Mouse (Mus musculus): Measurements from ENCODE around the gene Pgs1.
A peak's percentile ranks its signal among the peaks of the same experiment; 100 is the strongest.

Pgs1 gene

GRCm38 (mm10) chr11:118043293-118043907 lies 57.3 kb downstream of the Pgs1 start:
- DNase-seq (ENCODE audit: low spot score in 2 of 2): peak; percentile 31 to 37

- DNase-seq (ENCODE audit: low spot score in 2 of 2): no peak
Observed at GRCm38 (mm10) chr11:118049641-118050040, 63.5 kb downstream of the Pgs1 start.

GRCm38 (mm10) chr11:118050174-118050573 lies 64.1 kb downstream of the Pgs1 start:
- DNase-seq (ENCODE audit: low spot score in 2 of 2): no peak

GRCm38 (mm10) chr11:118058367-118058766 lies 72.3 kb downstream of the Pgs1 start:
- DNase-seq (ENCODE audit: low spot score in 2 of 2): no peak

GRCm38 (mm10) chr11:118058872-118059271 lies 72.8 kb downstream of the Pgs1 start:
- no peak for DNase-seq (ENCODE audit: low spot score in 2 of 2)

GRCm38 (mm10) chr11:118060038-118060437 lies 73.9 kb downstream of the Pgs1 start:
- DNase-seq (ENCODE audit: low spot score in 2 of 2): no peak

- DNase-seq (ENCODE audit: low spot score in 2 of 2): no peak
Observed at GRCm38 (mm10) chr11:118067588-118067987, 81.5 kb downstream of the Pgs1 start.

GRCm38 (mm10) chr11:118068812-118069332 lies 82.8 kb downstream of the Pgs1 start:
- no peak for DNase-seq (ENCODE audit: low spot score in 2 of 2)

- no peak for DNase-seq (ENCODE audit: low spot score in 2 of 2)
Observed at GRCm38 (mm10) chr11:118071227-118071912, 85.3 kb downstream of the Pgs1 start.
